Mouse (Mus musculus) small intestine, adult 2 months (tissue): ENCODE results near the gene Nppa.

Source experiments
- CTCF ChIP-seq: fragments of 200-500 bp; IDR thresholded peaks from 2 replicates; pipeline ENCODE4 v1.5.1; 2012; ENCODE audit warnings: low read depth, mild to moderate bottlenecking, control low read depth, inconsistent platforms, low read length, moderate library complexity, mixed read lengths; ENCODE audit not compliant: insufficient replicate concordance, insufficient read length; ENCODE audit errors: extremely low read depth
- POLR2A ChIP-seq: fragments of 200-500 bp; IDR thresholded peaks from 2 replicates; pipeline ENCODE4 v1.6.1; 2012; ENCODE audit warnings: low read depth, mild to moderate bottlenecking, control low read depth, inconsistent platforms, low read length, moderate library complexity

GRCm38 (mm10) chr4:148016981-148017380, 16.5 kb downstream of the Nppa start:
- no peak for TF ChIP-seq CTCF
- no peak for TF ChIP-seq POLR2A
